Mouse (Mus musculus): ENCODE results near the gene Klhl26.

The Klhl26 gene

GRCm38 (mm10) chr8:70469295-70469916 lies 7.4 kb downstream of the Klhl26 start:
- DNase-seq: no peak

DNA sequence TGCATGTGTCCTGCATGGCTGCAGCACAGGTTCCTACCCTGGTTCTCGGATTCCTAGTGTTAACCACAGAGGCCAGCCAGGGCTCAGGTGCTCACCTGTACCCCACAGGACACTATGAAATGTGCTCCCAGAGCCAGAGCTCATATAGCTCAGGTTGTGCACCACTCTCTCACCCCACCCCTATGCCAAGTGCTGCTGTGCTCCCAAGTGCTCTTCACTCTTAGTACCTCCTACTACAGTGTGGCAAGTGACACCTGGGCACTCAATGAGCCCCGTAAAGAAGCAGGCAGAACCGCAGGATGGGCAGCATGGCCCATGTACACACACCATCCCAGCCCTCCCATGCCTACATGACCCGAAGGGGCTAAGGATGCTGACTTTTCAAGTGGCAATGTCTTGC lies 8.0 kb downstream of the Klhl26 start:
- no peak for DNase-seq

- DNase-seq: no peak
Observed at GRCm38 (mm10) chr8:70467907-70468306, 8.9 kb downstream of the Klhl26 start.

- no peak for DNase-seq
Observed at GRCm38 (mm10) chr8:70467229-70467725, 9.5 kb downstream of the Klhl26 start.

DNA sequence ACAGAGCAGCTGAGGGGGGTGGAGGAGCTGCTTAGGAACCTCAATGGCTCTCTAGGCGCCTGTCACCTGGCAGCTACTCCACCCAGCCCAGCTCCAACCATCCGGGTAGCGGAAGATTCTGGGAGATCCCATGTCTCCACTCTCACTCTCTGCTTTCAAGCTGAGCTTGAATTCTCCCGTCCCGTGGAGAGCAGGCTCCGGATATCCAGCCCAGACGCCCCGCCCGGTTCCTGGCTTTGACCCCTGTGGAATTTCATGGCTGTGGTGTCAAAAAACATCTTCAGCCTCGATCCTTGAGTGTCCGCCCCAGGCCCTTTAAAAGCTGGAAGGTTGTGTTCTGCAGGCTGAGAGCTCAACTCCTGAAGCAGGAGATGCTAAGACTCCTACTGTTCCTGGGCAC lies 10.0 kb downstream of the Klhl26 start:
- DNase-seq: no peak

DNA sequence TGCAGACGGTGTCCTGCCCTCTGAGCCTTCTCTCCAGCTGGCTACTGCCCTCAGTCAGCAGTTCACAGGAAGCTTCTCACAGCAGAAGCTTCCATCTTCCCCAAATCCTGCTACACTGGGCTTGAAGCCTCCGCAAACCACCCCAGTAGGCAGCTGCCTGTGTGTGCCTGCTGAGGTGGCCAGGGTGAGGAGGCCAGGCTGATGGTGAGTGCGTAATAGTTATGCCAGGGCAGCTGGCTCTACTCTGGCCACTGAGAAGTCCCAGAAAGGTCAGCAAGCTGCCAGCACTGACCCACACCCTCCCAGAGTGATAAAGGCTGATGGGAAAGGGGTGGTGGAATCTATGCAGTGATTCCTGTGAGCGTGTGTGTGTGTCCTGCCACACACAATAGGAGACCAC lies 10.5 kb downstream of the Klhl26 start:
- no peak for DNase-seq

DNA sequence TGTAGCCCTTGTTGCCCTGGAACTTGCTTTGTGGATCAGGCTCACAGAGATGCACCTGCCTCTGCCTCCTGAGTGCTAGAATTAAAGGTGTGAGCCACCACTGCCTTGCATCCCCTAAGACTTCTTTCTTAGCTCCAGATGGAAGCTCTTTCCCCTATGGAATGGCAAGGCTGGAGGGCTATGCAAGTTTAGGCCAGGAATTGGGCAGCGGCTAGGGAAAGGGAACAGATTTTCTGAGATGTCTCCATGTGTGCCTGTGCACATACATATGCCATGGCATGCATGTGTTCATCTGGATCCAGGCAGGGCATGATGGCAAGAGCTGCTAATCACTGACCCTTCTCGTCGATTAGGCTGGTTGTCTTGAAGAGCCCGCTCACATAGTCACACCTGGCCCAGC lies 11.1 kb downstream of the Klhl26 start:
- DNase-seq: no peak

- DNase-seq: no peak
Observed at GRCm38 (mm10) chr8:70464162-70464561, 12.6 kb downstream of the Klhl26 start.

GRCm38 (mm10) chr8:70463306-70463705 lies 13.5 kb downstream of the Klhl26 start:
- no peak for DNase-seq

- no peak for DNase-seq
Observed at GRCm38 (mm10) chr8:70462516-70462813, 14.3 kb downstream of the Klhl26 start.

GRCm38 (mm10) chr8:70461765-70462515 lies 14.8 kb downstream of the Klhl26 start:
- DNase-seq: no peak

- DNase-seq: peak; percentile 77 to 78
Observed at GRCm38 (mm10) chr8:70460606-70461005, 16.2 kb downstream of the Klhl26 start.

- peak in 1 of 2 experiments; percentile 52 for DNase-seq
Observed at GRCm38 (mm10) chr8:70460199-70460598, 16.6 kb downstream of the Klhl26 start.

DNA sequence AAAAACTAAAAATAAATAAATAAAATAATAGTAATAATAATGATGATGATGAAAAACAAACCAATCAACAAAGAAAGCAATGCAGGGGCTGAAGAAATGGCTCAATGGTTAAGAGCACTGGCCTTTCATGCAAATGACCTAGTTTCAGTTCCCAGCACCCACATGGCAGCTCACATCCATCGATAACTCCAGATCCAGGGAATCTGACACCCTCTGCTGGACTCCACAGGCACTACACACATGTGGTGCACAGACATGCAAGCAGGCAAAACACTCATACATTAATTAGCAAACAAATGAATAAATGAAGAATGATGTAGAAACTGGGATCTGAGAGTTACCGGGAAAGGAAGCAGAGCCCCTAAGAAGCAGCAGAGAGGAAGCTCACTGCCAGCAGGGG lies 17.1 kb downstream of the Klhl26 start:
- no peak for DNase-seq

DNA sequence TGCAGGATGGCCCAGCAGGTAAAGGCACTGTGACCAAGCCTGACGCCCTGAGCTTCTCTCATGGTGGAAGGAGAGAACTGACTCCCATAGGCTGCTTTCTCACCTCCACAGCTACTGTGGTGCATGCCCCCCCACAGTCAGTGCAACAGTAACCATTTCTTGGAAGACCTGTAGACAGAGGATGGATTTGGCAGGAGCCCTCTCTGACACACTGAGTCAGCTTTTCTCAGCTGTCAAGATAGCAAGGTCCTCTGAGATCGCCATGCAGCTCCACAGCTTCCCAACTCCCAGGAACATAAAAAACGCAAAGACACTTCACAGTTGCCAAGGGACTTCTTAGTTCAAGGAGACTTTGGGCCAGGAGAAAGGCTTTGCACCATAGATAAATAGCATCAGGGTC lies 18.3 kb downstream of the Klhl26 start:
- DNase-seq: no peak

GRCm38 (mm10) chr8:70457882-70458281 lies 18.9 kb downstream of the Klhl26 start:
- no peak for DNase-seq

DNA sequence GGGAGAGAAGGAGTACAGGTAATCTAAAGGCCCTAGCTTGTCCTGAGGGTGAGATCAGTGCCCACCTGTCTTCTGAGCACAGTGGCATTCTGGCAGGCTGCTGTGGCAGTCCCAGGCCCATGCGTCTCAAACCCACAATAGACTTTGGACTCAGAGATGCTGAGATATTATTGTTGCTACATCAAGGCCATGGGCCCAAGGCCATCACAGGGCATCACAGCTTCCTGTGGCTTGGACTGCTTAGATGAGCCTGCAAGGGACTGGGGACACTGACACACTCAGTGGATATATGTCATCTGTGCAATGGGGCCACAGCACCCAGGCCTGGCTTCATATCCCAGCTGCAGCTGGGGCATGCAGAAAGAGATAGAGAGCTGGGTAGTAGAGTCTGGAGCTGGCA lies 19.8 kb downstream of the Klhl26 start:
- no peak for DNase-seq

DNA sequence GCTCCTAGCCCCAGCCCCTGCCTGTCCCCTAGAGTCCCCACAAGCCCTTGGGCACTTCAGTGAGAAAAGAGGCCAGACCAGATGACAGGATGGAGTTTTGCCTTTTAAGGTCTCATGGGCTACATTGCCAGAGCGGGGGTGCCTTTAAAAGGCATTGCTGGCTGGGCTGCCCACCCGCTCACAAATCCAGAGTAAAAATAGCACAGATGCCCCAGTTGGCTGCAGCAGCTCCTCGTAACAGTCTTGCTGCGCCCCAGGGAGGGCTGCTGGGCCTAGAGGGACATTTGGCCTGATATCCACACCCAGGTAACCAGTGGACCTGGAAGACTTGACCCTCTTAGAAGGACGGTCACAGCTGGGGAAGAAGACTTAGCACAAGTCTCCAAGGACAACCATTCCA lies 22.9 kb downstream of the Klhl26 start:
- no peak for DNase-seq

GRCm38 (mm10) chr8:70452196-70452966 lies 24.4 kb downstream of the Klhl26 start:
- no peak for DNase-seq

DNA sequence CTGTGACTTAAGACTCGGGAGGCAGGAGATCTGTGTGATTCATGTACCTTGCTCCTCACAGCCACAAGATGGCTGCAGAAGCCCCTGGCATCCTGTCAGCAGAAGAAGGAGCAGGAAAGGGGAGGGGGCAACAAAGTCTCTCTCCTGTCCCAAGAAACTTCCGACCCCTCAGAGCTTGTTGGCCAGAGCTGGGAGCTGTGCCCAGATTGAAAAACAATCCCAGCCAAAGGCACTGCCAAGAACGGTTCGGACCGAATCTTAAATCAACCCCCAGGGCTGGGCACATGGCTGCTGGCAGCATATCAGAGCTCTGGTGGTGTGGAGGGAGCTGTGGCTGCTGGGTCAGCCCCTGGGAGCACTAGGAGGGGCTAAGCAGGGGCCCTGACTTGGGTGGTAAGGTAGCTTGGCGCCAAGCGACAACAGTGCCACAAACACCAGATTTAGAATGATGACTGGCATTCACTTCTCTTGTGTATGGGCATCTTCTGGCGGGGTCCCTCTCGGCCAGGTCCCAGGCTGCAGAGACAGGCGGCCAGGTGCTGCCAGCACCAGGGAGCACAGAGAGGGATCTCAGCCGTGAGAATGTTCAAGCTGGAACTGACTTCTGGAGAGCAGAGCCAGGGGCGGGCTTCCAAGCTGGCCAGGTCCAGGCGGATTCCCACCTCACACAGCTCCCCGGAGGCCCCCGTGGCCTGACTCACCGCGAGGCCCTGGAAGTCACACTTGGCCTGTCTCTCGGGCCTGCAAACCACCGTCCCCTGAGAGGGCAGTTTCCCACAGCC lies 28.9 kb downstream of the Klhl26 start:
- peak; percentile 62 to 63 for DNase-seq

DNA sequence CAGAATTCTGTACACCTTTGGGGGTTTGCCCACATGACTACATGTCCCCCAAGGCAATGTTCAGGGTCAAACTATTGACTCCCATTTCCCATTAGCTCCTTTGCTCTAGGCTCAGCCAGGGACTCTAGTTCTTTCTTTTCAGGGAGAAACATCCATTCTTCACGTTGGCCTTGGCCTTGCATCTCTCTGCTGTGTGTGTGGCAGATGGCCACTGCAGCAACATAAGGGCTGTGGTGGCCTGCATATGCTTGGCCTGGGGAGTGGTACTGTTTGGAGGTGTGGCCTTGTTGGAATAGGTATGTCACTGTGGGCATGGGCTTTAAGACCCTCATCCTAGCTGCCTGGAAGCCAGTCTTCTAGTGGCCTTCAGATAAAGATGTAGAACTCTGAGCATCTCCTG lies 30.8 kb downstream of the Klhl26 start:
- DNase-seq: peak in 1 of 2 experiments; percentile 55

GRCm38 (mm10) chr8:70443326-70443725 lies 33.4 kb downstream of the Klhl26 start:
- DNase-seq: no peak

DNA sequence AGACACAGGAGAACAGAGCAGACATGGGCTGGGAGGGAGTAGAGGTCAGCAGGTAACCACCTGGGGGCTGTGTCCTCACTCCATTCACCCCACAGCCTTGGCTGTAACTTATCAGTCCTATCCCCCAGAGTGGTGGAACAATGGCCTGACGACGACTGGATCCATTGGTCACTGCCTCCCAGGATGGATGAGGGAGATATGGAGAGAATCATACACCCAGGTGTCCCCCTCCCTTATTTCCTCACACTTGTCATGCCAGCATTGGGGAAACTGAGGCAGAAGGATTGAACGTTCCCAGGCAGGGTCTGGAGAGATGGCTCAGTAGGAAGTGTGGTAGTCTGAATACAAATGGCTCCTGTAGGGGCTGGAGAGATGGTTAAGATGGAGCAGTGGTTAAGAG lies 35.2 kb downstream of the Klhl26 start:
- DNase-seq: no peak

Data from cerebellum, postnatal 25 days (tissue).